Mouse (Mus musculus) embryo, embryonic 11.5 days (tissue): ENCODE data around the gene Rbm6.

Experiments used
- DNase-seq: peaks from one replicate; pipeline ENCODE4 v3.0.0-alpha.2; 2012; ENCODE audit warnings: low read depth, low spot score

Rbm6 gene

GRCm38 (mm10) chr9:107873137-107873536 lies at the start of gene Rbm6:
TSS of gene Rbm6 (minus strand) at chr9:107873237.
- no peak for DNase-seq

- no peak for DNase-seq
These were observed 46.4 kb upstream of the Rbm6 start for GRCm38 (mm10) chr9:107919441-107919840.

GRCm38 (mm10) chr9:107918884-107919283 lies 45.8 kb upstream of the Rbm6 start:
- no peak for DNase-seq

- no peak for DNase-seq
These were observed 45.0 kb upstream of the Rbm6 start for GRCm38 (mm10) chr9:107917895-107918608.

- DNase-seq, result no peak
These were observed 41.9 kb upstream of the Rbm6 start for GRCm38 (mm10) chr9:107914764-107915420.

GRCm38 (mm10) chr9:107910025-107910769 lies 37.2 kb upstream of the Rbm6 start:
- DNase-seq, result no peak

GRCm38 (mm10) chr9:107908410-107909158 lies 35.5 kb upstream of the Rbm6 start:
- DNase-seq, result no peak

- DNase-seq, result no peak
These were observed 34.7 kb upstream of the Rbm6 start for GRCm38 (mm10) chr9:107907801-107908120.

GRCm38 (mm10) chr9:107906967-107907800 lies 34.1 kb upstream of the Rbm6 start:
- no peak for DNase-seq

GRCm38 (mm10) chr9:107906252-107906966 lies 33.4 kb upstream of the Rbm6 start, which contains the start of gene Mst1r:
TSS of gene Mst1r (plus strand) at chr9:107906873.
- DNase-seq, result peak; percentile 59

- DNase-seq, result peak; percentile 79
These were observed 31.7 kb upstream of the Rbm6 start for GRCm38 (mm10) chr9:107904726-107905125.

- DNase-seq, result no peak
These were observed 28.5 kb upstream of the Rbm6 start for GRCm38 (mm10) chr9:107901627-107901914.

- peak; percentile 72 for DNase-seq
These were observed 28.0 kb upstream of the Rbm6 start for GRCm38 (mm10) chr9:107900840-107901626.

GRCm38 (mm10) chr9:107899855-107900254 lies 26.8 kb upstream of the Rbm6 start:
- no peak for DNase-seq

- DNase-seq, result no peak
These were observed 25.5 kb upstream of the Rbm6 start for GRCm38 (mm10) chr9:107898563-107898962.

- DNase-seq, result no peak
These were observed 18.0 kb upstream of the Rbm6 start for GRCm38 (mm10) chr9:107891023-107891422.

- DNase-seq, result no peak
These were observed 17.2 kb upstream of the Rbm6 start for GRCm38 (mm10) chr9:107890260-107890659.

GRCm38 (mm10) chr9:107888267-107888850 lies 15.3 kb upstream of the Rbm6 start:
- no peak for DNase-seq

- peak; percentile 70 for DNase-seq
These were observed 14.8 kb upstream of the Rbm6 start, which contains the start of gene Mon1a for GRCm38 (mm10) chr9:107887804-107888266. TSS of gene Mon1a (plus strand) at chr9:107888151.
